Mouse (Mus musculus): ENCODE data around the gene Srsy.
"Not testable (repeated sequence)": the region's sequence is repeated elsewhere in the genome, so short reads cannot be mapped to it uniquely, and the experiment has no call there.

Srsy gene

GRCm38 (mm10) chrY:17937230-17937629 is at the start of gene Srsy:
TSS of gene Srsy (minus strand) at chrY:17937330.
- not testable (repeated sequence) for ATAC-seq (ENCODE audit: low TSS enrichment)
